Mouse (Mus musculus) bone marrow macrophage, adult 2 months (primary cell): ENCODE results near the gene Rhox3h.
"Not testable (repeated sequence)": the region's sequence is repeated elsewhere in the genome, so short reads cannot be mapped to it uniquely, and the experiment has no call there.

Source experiments
- CTCF ChIP-seq: IDR thresholded peaks from 2 replicates; pipeline ENCODE4 v1.5.1; 2012; ENCODE audit warnings: low read depth, mild to moderate bottlenecking, low read length, moderate library complexity
- POLR2A ChIP-seq: IDR thresholded peaks from 2 replicates; pipeline ENCODE4 v1.6.1; 2012; ENCODE audit warnings: mild to moderate bottlenecking, low read depth, low read length, borderline replicate concordance

DNA sequence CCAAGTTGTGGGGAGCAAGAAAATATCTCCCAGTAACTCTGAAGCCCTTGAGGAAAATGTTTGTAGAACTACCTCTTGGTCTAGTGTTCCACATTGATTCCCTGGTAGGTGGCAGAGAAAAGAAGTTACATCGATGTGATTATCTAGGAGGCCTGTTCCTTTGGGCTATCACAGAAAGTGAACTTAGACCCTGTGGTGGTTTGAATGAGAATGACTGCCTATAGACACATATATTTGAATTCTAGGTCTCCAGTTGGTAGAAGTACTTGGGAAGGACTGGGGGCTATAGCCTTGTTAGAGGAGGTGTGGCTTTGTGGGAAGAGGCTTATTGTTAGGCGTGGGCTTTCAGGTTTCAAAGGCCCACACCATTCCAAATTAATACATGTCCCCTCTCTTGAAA is 40.1 kb downstream of the Rhox3h start, which contains the start of gene Rhox3g:
- not testable (repeated sequence) for TF ChIP-seq CTCF, POLR2A
